Mouse (Mus musculus) lung, postnatal 0 days (tissue): ENCODE measurements around the gene Dek.

Experiments used
- CTCF ChIP-seq: IDR thresholded peaks from 2 replicates; pipeline ENCODE4 v1.5.1; 2016; ENCODE audit warnings: antibody characterized with exemption, mild to moderate bottlenecking
- EP300 ChIP-seq: IDR thresholded peaks from 2 replicates; pipeline ENCODE4 v1.6.1; 2016; ENCODE audit warnings: antibody characterized with exemption, mild to moderate bottlenecking, control low read depth

- no peak for TF ChIP-seq CTCF
- TF ChIP-seq EP300, result no peak
Measured at GRCm38 (mm10) chr13:47053971-47054370, 52.0 kb downstream of the Dek start.
